Mouse (Mus musculus) erythroblast, embryonic 14.5 days (primary cell): ENCODE measurements around the gene Ptprk.

Experiments
- GATA1 ChIP-seq: IDR thresholded peaks from 2 replicates; pipeline ENCODE4 v1.6.1; 2012; ENCODE audit warnings: low read length, inconsistent platforms, mixed read lengths
- TAL1 ChIP-seq: IDR thresholded peaks from 3 replicates; pipeline ENCODE4 v1.6.1; 2012; ENCODE audit warnings: low read length, inconsistent platforms, mixed read lengths

- TF ChIP-seq TAL1, result no peak
- TF ChIP-seq GATA1, result no peak
Measured at GRCm38 (mm10) chr10:28311369-28311768, 236.7 kb downstream of the Ptprk start.
